Mouse (Mus musculus) heart, postnatal 0 days (tissue): Measurements from ENCODE around the gene Tgoln1. TPM values are rescaled to one million over a fixed set of nuclear protein-coding genes. Genes with fewer than 3 reads are reported as not detected.

Source experiments
- ATAC-seq: fragments of 200-750 bp; cut with Nextera tagmentation; 2 replicates; pipeline ENCODE4 v1.8.0; 2017; ENCODE audit warnings: low read depth, moderate number of reproducible peaks, moderate library complexity; ENCODE audit not compliant: insufficient read depth
- DNase-seq: peaks from one replicate; pipeline ENCODE4 v3.0.0-alpha.2; 2016; ENCODE audit warnings: low spot score
- H3K27ac ChIP-seq: fragments of 300-500 bp; sonication (generic); 2 replicates; pipeline ENCODE4 v1.5.1; 2014; ENCODE audit warnings: low read depth, mild to moderate bottlenecking
- H3K27me3 ChIP-seq: fragments of 300-500 bp; sonication (generic); 2 replicates; pipeline ENCODE4 v1.6.1; 2014; ENCODE audit warnings: low read length, mixed read lengths; ENCODE audit not compliant: control insufficient read depth, insufficient read depth
- H3K36me3 ChIP-seq: fragments of 300-500 bp; sonication (generic); replicated peaks from 2 replicates; pipeline ENCODE4 v1.6.1; 2014; ENCODE audit warnings: low read length, mixed read lengths; ENCODE audit not compliant: control insufficient read depth, insufficient read depth
- H3K4me1 ChIP-seq: fragments of 300-500 bp; sonication (generic); 2 replicates; pipeline ENCODE4 v1.6.1; 2014; ENCODE audit warnings: antibody characterized with exemption; ENCODE audit not compliant: control insufficient read depth, insufficient read depth
- H3K4me2 ChIP-seq: fragments of 300-500 bp; sonication (generic); 2 replicates; pipeline ENCODE4 v1.6.1; 2014; ENCODE audit warnings: low read depth, mild to moderate bottlenecking, low read length, moderate library complexity
- H3K4me3 ChIP-seq: fragments of 300-500 bp; sonication (generic); 2 replicates; pipeline ENCODE4 v1.5.1; 2014; ENCODE audit warnings: low read depth, low read length
- H3K9ac ChIP-seq: fragments of 300-500 bp; sonication (generic); replicated peaks from 2 replicates; pipeline ENCODE4 v1.6.1; 2014; ENCODE audit warnings: low read depth, low read length, mixed read lengths
- H3K9me3 ChIP-seq: fragments of 300-500 bp; sonication (generic); replicated peaks from 2 replicates; pipeline ENCODE4 v1.6.1; 2016; ENCODE audit warnings: low read length; ENCODE audit not compliant: control insufficient read depth
- CTCF ChIP-seq: IDR thresholded peaks from 2 replicates; pipeline ENCODE4 v1.5.1; 2016; ENCODE audit warnings: antibody characterized with exemption, control low read depth, low read depth
- EP300 ChIP-seq: IDR thresholded peaks from 2 replicates; pipeline ENCODE4 v1.6.1; 2016; ENCODE audit warnings: antibody characterized with exemption, low read depth
- WGBS: fragments of 180-500 bp; shearing (Covaris S2); extraction: QIAGEN DNeasy Blood & Tissue Kit; methylation state at CpG from one replicate; pipeline ENCODE4 v1.1.7; 2014; 5-methylcytosine and 5-hydroxymethylcytosine counted together
- polyA plus RNA-seq: library from polyadenylated mRNA; unstranded; fragments of >200 nt; fragmentation: Nextera tagmentation; extraction: Ambion mirVana; gene quantifications from 2 replicates; pipeline ENCODE4 v1.2.1, GENCODE M21; 2015
- total RNA-seq: library from RNA; depleted of rRNA; stranded (reverse); fragments of >200 nt; gene quantifications from 2 replicates; pipeline ENCODE4 v1.2.3, GENCODE M21; 2014; ENCODE audit warnings: low replicate concordance

The Tgoln1 gene
- total and polyA plus RNA-seq, 2 experiments from 2014 or later, result 16.4 to 21.3 TPM

DNA sequence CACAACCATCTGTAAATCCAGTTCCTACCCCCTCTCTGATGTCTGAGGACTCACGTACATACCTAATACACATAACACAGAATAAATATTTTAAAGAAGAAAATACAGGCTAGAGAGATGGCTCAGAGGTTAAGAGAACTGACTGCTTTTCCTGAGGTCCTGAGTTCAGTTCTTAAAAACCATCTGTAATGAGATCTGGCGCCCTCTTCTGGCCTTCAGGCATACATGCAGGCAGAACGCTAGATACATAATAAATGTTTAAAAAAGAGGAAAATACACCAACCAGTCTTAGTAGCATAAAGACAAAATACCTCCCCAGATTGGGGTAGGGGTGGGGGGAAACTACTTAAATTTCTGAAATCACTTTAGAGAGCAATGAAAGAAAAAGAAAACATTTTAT, 41.2 kb upstream of the Tgoln1 start:
- Histone ChIP-seq H3K27ac (no peak overlapping the region), H3K4me2 (no peak overlapping the region), H3K27me3 (no peaks in the 10 kb centered on the region), H3K4me1 (peaks cover 40% of the 10 kb centered on the region), H3K9me3 (no peaks in the 10 kb centered on the region), H3K36me3 (no peaks in the 10 kb centered on the region), H3K4me3 (no peak overlapping the region), H3K9ac (no peak overlapping the region)
- TF ChIP-seq EP300 (no peak), CTCF (peak; percentile 54)
- ATAC-seq, result no peak
- DNase-seq, result no peak
- 68% methylated on average over 3 of the region's 3 CpGs for WGBS

DNA sequence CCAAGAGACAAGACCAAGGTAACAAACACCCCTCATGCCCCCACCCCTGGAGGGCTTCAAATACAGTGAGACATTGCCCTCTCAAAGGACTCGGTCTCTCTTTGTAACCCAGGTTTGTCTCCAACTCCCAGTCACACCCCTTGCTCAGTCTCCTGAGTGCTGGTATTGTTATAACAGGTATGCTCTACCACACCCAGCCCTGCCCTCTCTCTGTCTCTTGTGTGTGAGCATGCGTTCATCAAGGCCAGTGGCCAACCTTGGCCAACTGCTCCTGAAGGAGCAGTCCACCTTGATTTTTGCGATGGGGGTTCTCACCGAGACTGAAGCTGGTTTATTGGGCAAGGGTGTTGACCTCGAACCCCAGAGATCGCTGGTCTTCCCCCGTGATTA, 39.2 kb upstream of the Tgoln1 start:
- 0 out of 2 replicates have a peak overlapping the region, but pooled peaks have one; percentile 54 for H3K4me2 ChIP-seq
- H3K9me3 ChIP-seq, result no peaks in the 10 kb centered on the region
- TF ChIP-seq CTCF (no peak), EP300 (no peak)
- no peaks in the 10 kb centered on the region for H3K27me3 ChIP-seq
- no peak overlapping the region for H3K9ac ChIP-seq
- no peak overlapping the region for H3K4me3 ChIP-seq
- ATAC-seq (no peak), DNase-seq (no peak)
- 87% methylated on average over 7 of the region's 7 CpGs for WGBS
- H3K36me3 ChIP-seq, result no peaks in the 10 kb centered on the region
- peak overlapping the region; percentile 84 for H3K27ac ChIP-seq
- H3K4me1 ChIP-seq, result peaks cover 40% of the 10 kb centered on the region

DNA sequence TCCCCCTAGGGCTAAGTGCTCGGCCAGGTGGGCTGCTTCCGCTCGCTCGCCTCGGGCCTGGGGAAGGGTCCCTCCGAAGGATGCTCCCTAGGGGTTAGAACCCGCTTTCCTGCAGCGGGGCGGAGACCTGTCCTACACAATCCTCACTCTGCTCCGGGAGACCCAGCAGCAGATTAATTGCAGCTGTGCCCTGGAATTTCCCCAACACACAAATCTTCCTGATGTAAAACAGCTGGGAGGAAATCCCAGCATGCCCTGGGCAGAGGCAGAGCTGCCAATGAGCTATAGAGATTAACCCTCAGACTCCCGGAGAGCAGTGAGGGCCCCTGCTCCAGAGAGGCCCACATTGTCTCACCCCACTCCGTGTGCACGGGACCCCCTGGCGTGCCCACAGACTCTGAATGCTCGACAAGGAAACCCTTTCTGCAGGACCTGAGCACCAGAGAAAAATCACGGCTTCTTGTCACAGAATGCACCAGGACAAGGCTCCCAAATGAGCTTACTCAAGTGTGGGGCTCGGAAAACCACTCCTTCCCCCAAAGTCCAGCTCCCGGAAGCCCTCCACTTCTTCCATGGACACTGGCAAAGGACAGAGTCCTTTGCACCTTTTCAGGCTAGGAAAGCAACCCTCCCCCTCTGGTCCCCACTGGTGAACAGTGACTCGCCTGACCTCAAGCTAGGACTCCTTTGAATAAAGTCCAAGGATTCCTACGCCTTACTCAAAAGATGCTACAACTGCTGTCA, 38.7 kb upstream of the Tgoln1 start:
- Histone ChIP-seq H3K4me1 (peaks cover 34% of the 10 kb centered on the region), H3K4me3 (peak overlapping the region; percentile 31), H3K4me2 (peak overlapping the region; percentile 54), H3K27me3 (no peaks in the 10 kb centered on the region), H3K9me3 (no peaks in the 10 kb centered on the region), H3K9ac (0 out of 2 replicates have a peak overlapping the region, but pooled peaks have one; percentile 31), H3K27ac (peak overlapping the region; percentile 84), H3K36me3 (no peaks in the 10 kb centered on the region)
- 23% methylated on average over 20 of the region's 20 CpGs for WGBS
- peak; percentile 68 for ATAC-seq
- TF ChIP-seq CTCF, result no peak
- peak; percentile 40; the same call in 1 of the 2 replicates for TF ChIP-seq EP300
- DNase-seq, result peak; percentile 70

DNA sequence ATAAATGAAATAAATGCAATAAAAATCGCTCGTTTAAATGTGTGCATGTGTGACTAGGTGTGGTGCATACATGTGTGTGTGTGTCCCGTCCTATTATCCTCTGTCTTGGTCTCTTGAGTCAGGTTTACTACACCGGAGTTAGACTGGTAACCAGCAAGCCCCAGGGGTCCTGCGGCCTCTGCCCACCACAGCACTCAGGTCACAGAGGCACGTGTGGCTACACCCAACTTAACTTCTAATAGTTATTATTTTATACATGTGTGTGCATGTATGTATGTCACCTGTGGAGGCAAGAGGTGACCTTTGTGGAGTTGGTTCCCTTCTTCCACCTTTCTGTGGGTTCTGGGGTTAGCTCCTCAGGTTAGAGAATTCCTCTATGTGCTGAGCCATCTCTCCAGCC, 37.6 kb upstream of the Tgoln1 start:
- Histone ChIP-seq H3K27ac (peak overlapping the region; percentile 84), H3K9ac (no peak overlapping the region), H3K4me1 (peaks cover 23% of the 10 kb centered on the region), H3K27me3 (no peaks in the 10 kb centered on the region), H3K4me2 (no peak overlapping the region), H3K4me3 (no peak overlapping the region), H3K9me3 (no peaks in the 10 kb centered on the region), H3K36me3 (no peaks in the 10 kb centered on the region)
- TF ChIP-seq CTCF (no peak), EP300 (no peak)
- WGBS, result 96% methylated on average over 6 of the region's 6 CpGs
- no peak for ATAC-seq
- no peak for DNase-seq

DNA sequence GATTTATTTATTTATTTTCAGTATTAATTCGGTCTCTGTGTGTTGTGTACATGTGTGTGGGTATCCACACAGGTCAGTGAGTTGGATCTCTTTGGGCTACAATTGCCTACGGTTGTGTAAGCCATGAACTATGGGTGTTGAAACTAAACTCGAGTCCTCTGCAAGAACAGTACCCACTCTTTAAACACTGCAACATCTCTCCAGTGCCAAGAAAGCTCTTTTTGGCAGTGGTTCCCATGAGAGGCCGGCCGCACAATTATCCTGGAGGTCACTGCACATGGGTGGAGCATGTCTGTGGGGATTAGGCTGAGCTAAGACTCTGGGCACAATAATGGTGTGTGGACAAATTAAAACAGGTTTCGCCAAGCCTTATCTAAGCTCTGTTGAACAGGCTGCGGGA, 36.6 kb upstream of the Tgoln1 start:
- Histone ChIP-seq H3K4me2 (no peak overlapping the region), H3K27ac (peak overlapping the region; percentile 9), H3K9me3 (no peaks in the 10 kb centered on the region), H3K36me3 (no peaks in the 10 kb centered on the region), H3K4me1 (peaks cover 21% of the 10 kb centered on the region), H3K27me3 (no peaks in the 10 kb centered on the region), H3K9ac (no peak overlapping the region), H3K4me3 (no peak overlapping the region)
- TF ChIP-seq EP300 (no peak), CTCF (no peak)
- ATAC-seq, result peak; percentile 42; the same call in 1 of the 2 replicates
- WGBS, result 40% methylated on average over 7 of the region's 7 CpGs
- DNase-seq, result no peak

DNA sequence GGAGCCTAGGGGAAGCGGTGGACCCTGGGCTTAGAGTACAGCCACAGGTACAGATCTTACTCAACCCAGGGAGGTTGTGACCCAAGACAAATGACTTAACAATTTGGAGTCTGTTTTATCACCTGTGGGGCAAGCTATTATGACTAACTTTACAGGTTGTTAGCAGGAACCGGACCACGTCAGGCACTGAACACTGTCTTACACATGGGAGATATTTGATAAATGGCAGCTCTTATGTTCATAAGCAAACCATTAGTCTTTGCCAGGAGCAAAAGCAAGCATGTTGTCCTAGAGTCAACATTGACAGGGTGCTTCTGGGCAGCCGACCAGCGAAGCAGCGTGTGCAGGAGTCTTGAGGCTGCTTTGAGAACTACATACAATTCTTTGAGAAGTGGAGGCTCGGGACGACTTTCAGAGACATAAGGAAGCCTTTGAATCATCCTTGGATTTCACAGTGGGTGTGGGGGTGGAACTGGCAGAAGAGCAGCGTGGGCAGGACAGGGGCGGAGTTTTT, 33.6 kb upstream of the Tgoln1 start:
- Histone ChIP-seq H3K36me3 (no peaks in the 10 kb centered on the region), H3K9ac (no peak overlapping the region), H3K27me3 (no peaks in the 10 kb centered on the region), H3K4me2 (no peak overlapping the region), H3K27ac (no peak overlapping the region), H3K9me3 (no peaks in the 10 kb centered on the region), H3K4me3 (no peak overlapping the region), H3K4me1 (peaks cover 13% of the 10 kb centered on the region)
- no peak for ATAC-seq
- WGBS, result 75% methylated on average over 10 of the region's 10 CpGs
- TF ChIP-seq EP300, result no peak
- DNase-seq, result no peak
